Mouse (Mus musculus): ENCODE data around the gene Tspan9.

The Tspan9 gene

GRCm38 (mm10) chr6:128143390-128144020 is at the start of gene Tspan9:
Gene Tspan9, minus strand, starts transcription at chr6:128143594.
- in situ Hi-C loops (cut with MboI; ENCODE audit: low sequenced_read_pairs) = no loop called here

- in situ Hi-C loops (cut with MboI; ENCODE audit: low sequenced_read_pairs) = no loop called here
These were observed 40.1 kb upstream of the Tspan9 start for GRCm38 (mm10) chr6:128183521-128183920.

GRCm38 (mm10) chr6:128181176-128181575 is 37.8 kb upstream of the Tspan9 start:
- in situ Hi-C loops (cut with MboI; ENCODE audit: low sequenced_read_pairs) = no loop called here

GRCm38 (mm10) chr6:128179651-128180050 is 36.3 kb upstream of the Tspan9 start:
- in situ Hi-C loops (cut with MboI; ENCODE audit: low sequenced_read_pairs) = no loop called here

GRCm38 (mm10) chr6:128179247-128179646 is 35.9 kb upstream of the Tspan9 start:
- in situ Hi-C loops (cut with MboI; ENCODE audit: low sequenced_read_pairs) = no loop called here

GRCm38 (mm10) chr6:128178681-128179080 is 35.3 kb upstream of the Tspan9 start:
- in situ Hi-C loops (cut with MboI; ENCODE audit: low sequenced_read_pairs) = no loop called here

GRCm38 (mm10) chr6:128168785-128169679 is 25.6 kb upstream of the Tspan9 start:
- in situ Hi-C loops (cut with MboI; ENCODE audit: low sequenced_read_pairs) = no loop called here

- in situ Hi-C loops (cut with MboI; ENCODE audit: low sequenced_read_pairs) = no loop called here
These were observed 22.2 kb upstream of the Tspan9 start for GRCm38 (mm10) chr6:128165564-128165963.

- in situ Hi-C loops (cut with MboI; ENCODE audit: low sequenced_read_pairs) = no loop called here
These were observed 21.2 kb upstream of the Tspan9 start for GRCm38 (mm10) chr6:128164632-128165031.

- in situ Hi-C loops (cut with MboI; ENCODE audit: low sequenced_read_pairs) = no loop called here
These were observed 15.7 kb upstream of the Tspan9 start for GRCm38 (mm10) chr6:128159092-128159491.

- in situ Hi-C loops (cut with MboI; ENCODE audit: low sequenced_read_pairs) = no loop called here
These were observed 14.6 kb upstream of the Tspan9 start for GRCm38 (mm10) chr6:128158031-128158430.

- in situ Hi-C loops (cut with MboI; ENCODE audit: low sequenced_read_pairs) = no loop called here
These were observed 13.1 kb upstream of the Tspan9 start for GRCm38 (mm10) chr6:128156476-128156875.

- in situ Hi-C loops (cut with MboI; ENCODE audit: low sequenced_read_pairs) = no loop called here
These were observed 12.5 kb upstream of the Tspan9 start for GRCm38 (mm10) chr6:128155935-128156334.

- in situ Hi-C loops (cut with MboI; ENCODE audit: low sequenced_read_pairs) = no loop called here
These were observed 2.4 kb upstream of the Tspan9 start for GRCm38 (mm10) chr6:128145765-128146164.

- in situ Hi-C loops (cut with MboI; ENCODE audit: low sequenced_read_pairs) = no loop called here
These were observed 770 bp downstream of the Tspan9 start for GRCm38 (mm10) chr6:128142369-128143278.

GRCm38 (mm10) chr6:128140724-128141123 is 2.7 kb downstream of the Tspan9 start:
- in situ Hi-C loops (cut with MboI; ENCODE audit: low sequenced_read_pairs) = no loop called here

GRCm38 (mm10) chr6:128137855-128138254 is 5.5 kb downstream of the Tspan9 start:
- in situ Hi-C loops (cut with MboI; ENCODE audit: low sequenced_read_pairs) = no loop called here

- in situ Hi-C loops (cut with MboI; ENCODE audit: low sequenced_read_pairs) = no loop called here
These were observed 6.7 kb downstream of the Tspan9 start for GRCm38 (mm10) chr6:128136654-128137053.

- in situ Hi-C loops (cut with MboI; ENCODE audit: low sequenced_read_pairs) = no loop called here
These were observed 7.9 kb downstream of the Tspan9 start for GRCm38 (mm10) chr6:128135459-128135858.

- in situ Hi-C loops (cut with MboI; ENCODE audit: low sequenced_read_pairs) = no loop called here
These were observed 8.4 kb downstream of the Tspan9 start for GRCm38 (mm10) chr6:128135006-128135405.

Measured in CH12F3 (cell line).